Mouse (Mus musculus) neural tube, embryonic 15.5 days (tissue): ENCODE results near the gene Synrg. TPM values are rescaled to one million over a fixed set of nuclear protein-coding genes. Genes with fewer than 3 reads are reported as not detected.

ENCODE experiments used
- ATAC-seq: fragments of 200-750 bp; cut with Nextera tagmentation; 2 replicates; pipeline ENCODE4 v1.8.0; 2017; ENCODE audit warnings: mild to moderate bottlenecking, moderate TSS enrichment, moderate library complexity; ENCODE audit not compliant: low FRiP score
- H3K27ac ChIP-seq: fragments of 300-500 bp; sonication (generic); replicated peaks from 2 replicates; pipeline ENCODE4 v1.5.1; 2015; ENCODE audit warnings: mild to moderate bottlenecking, inconsistent platforms
- H3K27me3 ChIP-seq: fragments of 300-500 bp; sonication (generic); replicated peaks from 2 replicates; pipeline ENCODE4 v1.6.1; 2015; ENCODE audit warnings: inconsistent platforms
- H3K36me3 ChIP-seq: fragments of 300-500 bp; sonication (generic); 2 replicates; pipeline ENCODE4 v1.6.1; 2015; ENCODE audit warnings: inconsistent platforms
- H3K4me1 ChIP-seq: fragments of 300-500 bp; sonication (generic); 2 replicates; pipeline ENCODE4 v1.6.1; 2015; ENCODE audit warnings: inconsistent platforms
- H3K4me2 ChIP-seq: fragments of 300-500 bp; sonication (generic); 2 replicates; pipeline ENCODE4 v1.6.1; 2015; ENCODE audit warnings: inconsistent platforms, mild to moderate bottlenecking, moderate library complexity
- H3K4me3 ChIP-seq: fragments of 300-500 bp; sonication (generic); replicated peaks from 2 replicates; pipeline ENCODE4 v1.5.1; 2015; ENCODE audit warnings: mild to moderate bottlenecking, inconsistent platforms
- H3K9ac ChIP-seq: fragments of 300-500 bp; sonication (generic); replicated peaks from 2 replicates; pipeline ENCODE4 v1.6.1; 2015; ENCODE audit warnings: mild to moderate bottlenecking, inconsistent platforms
- H3K9me3 ChIP-seq: fragments of 300-500 bp; sonication (generic); replicated peaks from 2 replicates; pipeline ENCODE4 v1.6.1; 2016; ENCODE audit warnings: inconsistent platforms
- WGBS: fragments of 180-500 bp; shearing (Covaris S2); methylation state at CpG from one replicate; pipeline ENCODE4 v1.1.7; 2015; ENCODE audit warnings: mixed read lengths; 5-methylcytosine and 5-hydroxymethylcytosine counted together
- polyA plus RNA-seq: library from polyadenylated mRNA; unstranded; fragments of >200 nt; fragmentation: Nextera tagmentation; extraction: Ambion mirVana; gene quantifications from 2 replicates; pipeline ENCODE4 v1.2.1, GENCODE M21; 2015

Synrg gene
- polyA plus RNA-seq, 1 experiment from 2014 or later: 18.3 TPM

DNA sequence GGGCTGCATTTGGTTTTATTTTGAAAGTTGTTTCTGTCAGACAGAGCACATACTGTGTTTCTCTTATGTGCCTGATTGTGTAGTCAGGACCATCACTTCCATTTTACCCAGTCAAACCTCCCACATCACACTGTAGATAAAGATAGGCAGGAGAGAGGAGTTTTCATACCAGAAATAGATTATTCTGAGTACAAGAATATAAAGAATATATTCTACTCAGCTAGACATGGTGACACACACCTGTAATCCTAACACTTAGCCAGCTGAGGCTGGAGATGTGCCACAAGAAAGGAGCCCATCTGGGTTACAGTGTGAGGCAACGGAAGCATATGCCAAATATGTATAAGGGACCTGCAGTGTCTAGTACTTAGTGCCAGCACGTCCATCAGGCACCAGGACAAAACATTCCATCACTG lies 31.3 kb downstream of the Synrg start:
- no peak for ATAC-seq
- peaks cover 86% of the 10 kb centered on the region for H3K36me3 ChIP-seq
- H3K27me3 ChIP-seq: no peaks in the 10 kb centered on the region
- no peak overlapping the region for H3K4me3 ChIP-seq
- H3K4me1 ChIP-seq: no peaks in the 10 kb centered on the region
- no peak overlapping the region for H3K27ac ChIP-seq
- no peak overlapping the region for H3K4me2 ChIP-seq
- no peak overlapping the region for H3K9ac ChIP-seq
- H3K9me3 ChIP-seq: no peaks in the 10 kb centered on the region
- 93% methylated on average over 2 of the region's 2 CpGs for WGBS

DNA sequence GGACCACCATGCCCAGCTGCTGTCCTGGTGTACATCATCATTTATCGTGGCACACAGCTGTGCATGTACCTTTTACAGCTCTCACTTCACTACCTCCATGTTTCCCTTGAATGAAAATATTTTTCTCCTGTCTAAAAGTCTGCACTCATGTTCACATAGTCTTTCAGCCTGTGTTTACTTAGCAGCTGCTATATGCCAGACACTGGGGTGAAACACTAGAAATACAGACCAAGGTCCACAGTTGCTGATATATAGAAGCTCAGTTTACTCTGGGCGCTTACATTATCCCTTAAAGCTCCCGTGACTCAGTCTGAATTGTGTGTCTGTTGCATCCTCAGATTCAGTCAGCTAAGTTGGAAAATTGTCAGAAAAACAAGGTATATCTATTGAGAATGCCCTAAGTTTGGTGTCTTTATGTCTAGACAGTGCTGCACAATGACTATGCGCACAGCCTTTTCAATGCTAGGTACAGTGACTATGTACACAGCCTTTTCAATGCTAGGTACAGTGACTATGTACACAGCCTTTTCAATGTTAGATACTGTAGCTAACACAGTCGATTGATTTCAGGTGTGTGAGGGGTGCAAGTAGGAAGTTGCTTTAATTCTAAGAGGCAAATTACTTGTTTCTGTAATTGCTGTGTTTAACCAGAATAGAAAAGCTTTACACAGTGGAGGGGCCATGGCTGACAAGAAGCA lies 33.1 kb downstream of the Synrg start:
- H3K9ac ChIP-seq: no peak overlapping the region
- no peak overlapping the region for H3K27ac ChIP-seq
- no peaks in the 10 kb centered on the region for H3K27me3 ChIP-seq
- no peak overlapping the region for H3K4me2 ChIP-seq
- WGBS: 95% methylated on average over 5 of the region's 5 CpGs
- H3K4me1 ChIP-seq: no peaks in the 10 kb centered on the region
- no peak overlapping the region for H3K4me3 ChIP-seq
- no peaks in the 10 kb centered on the region for H3K9me3 ChIP-seq
- peaks cover 88% of the 10 kb centered on the region for H3K36me3 ChIP-seq
- ATAC-seq: no peak

DNA sequence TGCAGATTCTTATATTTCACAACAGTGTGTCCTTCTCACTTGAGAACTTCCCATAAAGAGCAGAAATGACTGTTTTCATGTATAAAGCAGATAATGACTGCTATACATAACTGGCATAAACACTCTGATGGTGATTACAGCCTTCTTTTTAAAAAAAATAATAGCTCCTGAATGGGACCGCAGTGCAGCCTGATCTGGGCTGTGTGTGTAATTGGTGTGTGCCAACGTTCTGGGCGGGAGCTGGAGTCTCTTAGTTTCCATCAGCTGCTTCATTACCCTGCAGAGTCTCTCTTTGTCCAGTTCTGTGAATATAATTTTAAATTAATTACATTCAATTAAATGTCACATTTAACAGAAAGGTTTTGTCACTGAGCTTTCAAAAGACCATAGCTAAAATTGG lies 34.8 kb downstream of the Synrg start:
- Histone ChIP-seq H3K9me3 (no peaks in the 10 kb centered on the region), H3K9ac (no peak overlapping the region), H3K27me3 (no peaks in the 10 kb centered on the region), H3K4me2 (no peak overlapping the region), H3K4me3 (no peak overlapping the region), H3K4me1 (no peaks in the 10 kb centered on the region), H3K27ac (no peak overlapping the region), H3K36me3 (peaks cover 92% of the 10 kb centered on the region)
- no peak for ATAC-seq
- WGBS: 74% methylated on average over 3 of the region's 3 CpGs

DNA sequence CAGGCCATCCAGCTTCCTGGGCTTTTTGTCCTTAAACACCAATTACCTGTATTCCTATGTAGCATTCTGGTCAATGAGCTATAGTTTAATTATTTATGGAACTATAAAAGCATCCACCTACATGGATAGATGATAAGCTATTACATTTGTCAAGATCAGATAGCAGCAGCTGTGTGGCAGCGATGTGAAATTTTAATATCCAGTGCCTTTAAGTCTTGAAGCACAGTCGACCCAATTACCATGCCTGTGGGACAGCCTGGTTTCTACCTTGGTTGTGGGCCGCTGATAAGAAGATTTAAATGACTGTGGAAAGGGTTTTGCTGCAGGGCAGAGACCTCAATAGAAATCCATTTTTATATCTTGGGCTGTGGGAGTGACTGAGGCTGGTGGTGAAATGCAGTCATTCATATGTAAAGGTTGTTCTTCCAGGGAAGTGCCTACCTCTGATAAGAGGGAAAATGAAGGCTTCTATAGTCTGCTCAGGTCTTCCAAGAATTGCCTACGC lies 35.2 kb downstream of the Synrg start:
- no peaks in the 10 kb centered on the region for H3K27me3 ChIP-seq
- peak overlapping the region; percentile 18; the same call in 1 of the 2 replicates for H3K27ac ChIP-seq
- H3K4me3 ChIP-seq: no peak overlapping the region
- no peak overlapping the region for H3K4me2 ChIP-seq
- H3K9me3 ChIP-seq: no peaks in the 10 kb centered on the region
- H3K9ac ChIP-seq: no peak overlapping the region
- no peak for ATAC-seq
- peaks cover 92% of the 10 kb centered on the region for H3K36me3 ChIP-seq
- no peaks in the 10 kb centered on the region for H3K4me1 ChIP-seq
- WGBS: 78% methylated on average over 4 of the region's 4 CpGs

DNA sequence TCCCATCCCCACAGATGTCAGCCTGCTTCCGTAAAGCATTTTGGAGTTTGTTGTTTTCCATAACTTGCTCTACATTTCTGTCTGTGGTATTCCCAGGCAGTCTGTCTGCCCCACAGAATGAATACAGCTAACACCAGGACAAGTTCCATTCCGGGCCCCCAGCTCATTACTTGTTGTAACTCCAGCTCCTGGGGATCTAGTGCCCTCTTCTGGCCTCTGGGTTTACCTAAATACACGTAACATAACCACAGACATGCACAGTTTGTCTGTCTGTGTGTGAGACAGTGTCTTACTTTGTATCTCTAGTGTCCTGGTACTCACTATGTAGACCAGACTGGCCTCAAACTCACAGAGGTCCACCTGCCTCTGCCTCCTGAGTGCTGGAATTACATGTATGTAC lies 37.0 kb downstream of the Synrg start:
- H3K27ac ChIP-seq: no peak overlapping the region
- H3K4me3 ChIP-seq: no peak overlapping the region
- H3K9me3 ChIP-seq: no peaks in the 10 kb centered on the region
- H3K27me3 ChIP-seq: no peaks in the 10 kb centered on the region
- H3K36me3 ChIP-seq: peaks cover 90% of the 10 kb centered on the region
- ATAC-seq: no peak
- H3K4me1 ChIP-seq: no peaks in the 10 kb centered on the region
- H3K9ac ChIP-seq: no peak overlapping the region
- no peak overlapping the region for H3K4me2 ChIP-seq
- WGBS: 85% methylated on average over 3 of the region's 3 CpGs

DNA sequence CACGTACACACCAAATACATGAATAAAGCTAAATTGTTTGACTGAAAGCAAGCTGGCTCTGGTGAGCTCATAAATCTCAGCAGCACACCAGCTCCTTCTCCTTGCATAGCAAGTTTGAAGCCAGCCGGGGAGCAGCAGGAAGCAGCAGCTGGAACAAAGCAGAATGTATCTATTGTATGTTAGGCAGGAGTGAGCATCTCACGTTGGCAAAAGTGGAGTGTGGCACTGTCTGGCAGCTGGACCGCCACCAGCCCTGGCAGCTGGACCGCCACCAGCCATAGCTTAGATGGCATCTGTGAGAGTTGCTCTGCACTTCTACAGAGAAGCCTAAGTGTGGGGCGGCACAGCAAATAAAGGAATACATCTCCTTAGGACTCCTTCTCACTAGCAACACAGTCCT lies 39.8 kb downstream of the Synrg start:
- H3K36me3 ChIP-seq: peaks cover 80% of the 10 kb centered on the region
- no peaks in the 10 kb centered on the region for H3K4me1 ChIP-seq
- H3K27ac ChIP-seq: no peak overlapping the region
- no peak overlapping the region for H3K4me3 ChIP-seq
- 77% methylated on average over 6 of the region's 6 CpGs for WGBS
- no peak overlapping the region for H3K9ac ChIP-seq
- no peaks in the 10 kb centered on the region for H3K9me3 ChIP-seq
- no peaks in the 10 kb centered on the region for H3K27me3 ChIP-seq
- no peak for ATAC-seq
- H3K4me2 ChIP-seq: no peak overlapping the region

DNA sequence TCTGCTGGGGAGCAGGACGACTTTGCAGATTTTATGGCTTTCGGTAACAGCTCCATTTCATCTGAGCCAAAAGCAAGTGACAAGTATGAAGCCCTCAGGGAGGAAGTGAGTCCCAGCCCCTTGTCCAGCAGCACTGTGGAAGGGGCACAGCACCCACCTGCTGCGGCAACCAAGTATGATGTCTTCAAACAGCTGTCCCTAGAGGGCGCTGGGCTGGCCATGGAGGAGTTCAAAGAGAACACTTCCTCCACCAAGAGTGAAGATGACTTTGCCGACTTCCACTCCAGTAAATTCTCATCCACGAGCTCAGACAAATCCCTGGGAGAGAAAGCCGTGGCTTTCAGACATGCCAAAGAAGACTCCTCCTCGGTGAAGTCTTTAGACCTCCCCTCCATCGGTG lies 44.8 kb downstream of the Synrg start:
- H3K4me3 ChIP-seq: no peak overlapping the region
- H3K27ac ChIP-seq: no peak overlapping the region
- H3K9me3 ChIP-seq: no peaks in the 10 kb centered on the region
- WGBS: 81% methylated on average over 9 of the region's 9 CpGs
- H3K27me3 ChIP-seq: no peaks in the 10 kb centered on the region
- H3K9ac ChIP-seq: no peak overlapping the region
- no peak for ATAC-seq
- peaks cover 27% of the 10 kb centered on the region for H3K4me1 ChIP-seq
- peaks cover 45% of the 10 kb centered on the region for H3K36me3 ChIP-seq
- no peak overlapping the region for H3K4me2 ChIP-seq

DNA sequence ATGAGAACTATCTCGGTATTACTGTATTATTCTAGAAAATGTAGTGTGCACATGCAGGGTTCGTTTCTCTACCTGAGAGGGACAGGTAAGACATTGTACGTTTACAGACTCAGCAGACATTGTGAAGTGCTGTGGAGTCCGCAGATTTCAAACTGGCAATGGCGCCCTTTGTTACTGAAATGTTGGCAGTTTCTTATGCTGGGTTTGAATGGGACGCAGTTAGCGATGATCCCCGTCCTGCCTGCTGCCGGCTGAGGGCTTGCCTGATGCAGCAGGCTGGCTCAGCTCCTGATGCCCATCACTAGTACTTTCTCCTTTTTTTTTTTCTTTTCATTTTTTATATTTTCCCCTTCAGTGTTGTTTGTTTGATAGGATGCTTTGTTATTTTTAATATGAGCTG lies 46.2 kb downstream of the Synrg start:
- H3K4me2 ChIP-seq: no peak overlapping the region

DNA sequence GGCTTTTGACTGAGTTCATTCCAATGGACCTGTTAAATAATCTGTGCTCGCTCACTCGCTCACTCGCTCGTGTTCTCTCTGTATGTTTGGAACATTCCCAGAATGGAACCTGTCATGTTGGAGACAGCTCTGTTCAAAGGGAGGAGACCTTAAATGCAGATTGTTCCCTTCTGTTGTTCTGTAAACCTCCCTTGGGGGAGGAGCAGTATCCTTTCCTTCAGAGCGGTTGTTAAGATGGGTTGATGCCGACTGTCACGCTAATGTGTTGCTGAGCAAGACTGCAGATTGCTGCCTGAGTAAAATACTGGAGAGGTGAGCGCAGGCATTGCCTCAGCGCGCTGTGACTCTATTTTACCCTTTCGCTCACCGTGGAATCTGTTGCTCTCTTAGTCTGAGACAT lies 46.8 kb downstream of the Synrg start:
- H3K27me3 ChIP-seq: no peaks in the 10 kb centered on the region
- no peaks in the 10 kb centered on the region for H3K9me3 ChIP-seq
- no peak overlapping the region for H3K27ac ChIP-seq
- no peak overlapping the region for H3K9ac ChIP-seq
- H3K36me3 ChIP-seq: peaks cover 27% of the 10 kb centered on the region
- WGBS: 21% methylated on average over 12 of the region's 12 CpGs
- H3K4me1 ChIP-seq: peaks cover 27% of the 10 kb centered on the region
- no peak for ATAC-seq
- H3K4me2 ChIP-seq: no peak overlapping the region
- no peak overlapping the region for H3K4me3 ChIP-seq

More for the DNA sequence above, 46.2 kb downstream of the Synrg start:
- H3K4me1 ChIP-seq: peaks cover 27% of the 10 kb centered on the region
- no peak overlapping the region for H3K9ac ChIP-seq
- ATAC-seq: no peak
- H3K27me3 ChIP-seq: no peaks in the 10 kb centered on the region
- no peak overlapping the region for H3K4me3 ChIP-seq
- H3K27ac ChIP-seq: no peak overlapping the region
- H3K9me3 ChIP-seq: no peaks in the 10 kb centered on the region
- peaks cover 32% of the 10 kb centered on the region for H3K36me3 ChIP-seq
- 60% methylated on average over 9 of the region's 9 CpGs for WGBS

DNA sequence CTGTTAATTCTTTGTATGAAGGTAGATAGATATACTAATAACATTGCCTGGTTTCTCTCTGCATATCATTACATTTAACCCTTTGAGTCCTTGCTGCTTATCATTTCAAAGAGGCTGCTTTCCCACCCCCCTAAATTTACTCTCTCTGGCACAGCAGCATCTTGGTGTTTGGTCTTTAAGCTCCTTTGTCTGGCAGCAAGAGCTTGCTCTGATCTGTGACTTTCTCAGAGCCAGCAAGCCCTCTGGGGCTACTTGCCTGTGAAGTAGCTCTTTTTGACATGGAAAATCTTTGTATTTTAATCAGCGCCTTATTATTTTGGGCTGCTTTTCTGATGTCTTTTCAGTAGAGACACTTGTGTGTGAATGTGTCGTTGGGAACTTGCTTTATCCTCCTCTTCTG lies 47.3 kb downstream of the Synrg start:
- WGBS: 31% methylated on average over 2 of the region's 2 CpGs
- Histone ChIP-seq H3K36me3 (peaks cover 23% of the 10 kb centered on the region), H3K9ac (no peak overlapping the region)

DNA sequence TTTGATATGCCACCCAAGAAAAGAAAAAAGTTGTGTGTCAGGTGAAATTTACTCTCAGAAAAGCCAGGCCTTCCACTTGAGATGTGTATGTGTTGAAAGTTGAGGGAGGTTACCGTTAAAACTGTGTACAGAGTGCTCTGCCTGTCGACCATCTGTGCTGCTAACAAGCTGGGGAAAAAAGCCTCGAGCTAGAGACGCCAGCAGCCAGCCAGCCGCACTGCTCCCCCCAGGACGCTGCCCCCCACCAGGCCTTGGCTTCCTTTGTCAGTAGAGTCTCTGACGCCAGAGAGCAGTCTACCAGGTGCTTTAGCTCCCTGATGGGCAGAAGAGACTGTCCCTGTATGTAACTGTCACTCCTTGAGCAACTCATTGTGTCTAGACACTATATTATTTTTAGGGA lies 48.9 kb downstream of the Synrg start:
- no peak overlapping the region for H3K9ac ChIP-seq
- 0 out of 2 replicates have a peak overlapping the region, but pooled peaks have one; percentile 18 for H3K27ac ChIP-seq
- WGBS: 15% methylated on average over 7 of the region's 7 CpGs
- H3K36me3 ChIP-seq: peaks cover 22% of the 10 kb centered on the region
- ATAC-seq: no peak
- H3K4me1 ChIP-seq: peaks cover 27% of the 10 kb centered on the region
- no peaks in the 10 kb centered on the region for H3K27me3 ChIP-seq
- no peak overlapping the region for H3K4me2 ChIP-seq
- H3K4me3 ChIP-seq: no peak overlapping the region
- no peaks in the 10 kb centered on the region for H3K9me3 ChIP-seq

More for the DNA sequence above, 47.3 kb downstream of the Synrg start:
- no peaks in the 10 kb centered on the region for H3K27me3 ChIP-seq
- no peak for ATAC-seq
- peaks cover 27% of the 10 kb centered on the region for H3K4me1 ChIP-seq
- H3K9me3 ChIP-seq: no peaks in the 10 kb centered on the region
- no peak overlapping the region for H3K4me2 ChIP-seq
- H3K27ac ChIP-seq: no peak overlapping the region
- H3K4me3 ChIP-seq: no peak overlapping the region

DNA sequence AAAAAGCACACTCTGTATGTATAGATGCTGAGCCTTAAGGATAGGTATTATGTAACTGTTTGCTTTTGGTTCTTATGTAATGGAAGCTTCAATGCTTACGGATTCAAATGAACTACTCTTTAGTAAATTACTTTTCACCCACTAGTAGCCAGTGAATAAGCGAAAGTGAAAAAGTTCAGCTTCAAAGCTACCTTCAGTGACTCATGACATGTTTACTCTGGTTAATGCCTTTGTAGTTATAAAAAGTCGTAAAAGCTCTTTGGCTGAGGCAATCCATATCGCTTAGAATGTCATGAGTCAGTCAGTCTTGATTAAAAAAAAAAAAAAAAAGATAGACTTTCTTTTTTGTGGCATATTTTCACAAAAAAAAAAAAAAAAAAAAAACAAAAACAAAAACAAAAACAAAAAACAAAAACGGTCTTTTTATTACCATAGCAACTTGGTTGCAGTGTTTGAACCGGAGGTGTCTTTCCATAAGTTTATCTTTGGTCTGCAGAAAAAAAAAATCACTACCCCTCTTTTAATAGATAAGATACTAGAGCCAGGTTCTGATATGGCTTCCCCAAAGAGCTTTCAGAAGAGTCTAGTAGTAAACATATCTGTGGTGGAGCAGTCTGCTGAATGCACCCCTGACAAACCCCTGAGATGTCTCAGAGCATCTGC lies 52.0 kb downstream of the Synrg start:
- no peak overlapping the region for H3K4me2 ChIP-seq
- no peaks in the 10 kb centered on the region for H3K9me3 ChIP-seq
- no peaks in the 10 kb centered on the region for H3K27me3 ChIP-seq
- WGBS: 72% methylated on average over 6 of the region's 6 CpGs
- H3K4me3 ChIP-seq: no peak overlapping the region
- peaks cover 28% of the 10 kb centered on the region for H3K36me3 ChIP-seq
- H3K9ac ChIP-seq: no peak overlapping the region
- ATAC-seq: no peak
- peaks cover 19% of the 10 kb centered on the region for H3K4me1 ChIP-seq
- no peak overlapping the region for H3K27ac ChIP-seq
